Mouse (Mus musculus) hindlimb bud, embryonic 11.5 days (tissue): Measurements from ENCODE around the gene Gm6482.
"Not testable (repeated sequence)": the region's sequence is repeated elsewhere in the genome, so short reads cannot be mapped to it uniquely, and the experiment has no call there.

Source experiments
- DNase-seq: peaks from one replicate; pipeline ENCODE4 v3.0.0-alpha.2; 2012; ENCODE audit warnings: low read depth, low spot score; ENCODE audit errors: extremely low spot score

Gm6482 gene

DNA sequence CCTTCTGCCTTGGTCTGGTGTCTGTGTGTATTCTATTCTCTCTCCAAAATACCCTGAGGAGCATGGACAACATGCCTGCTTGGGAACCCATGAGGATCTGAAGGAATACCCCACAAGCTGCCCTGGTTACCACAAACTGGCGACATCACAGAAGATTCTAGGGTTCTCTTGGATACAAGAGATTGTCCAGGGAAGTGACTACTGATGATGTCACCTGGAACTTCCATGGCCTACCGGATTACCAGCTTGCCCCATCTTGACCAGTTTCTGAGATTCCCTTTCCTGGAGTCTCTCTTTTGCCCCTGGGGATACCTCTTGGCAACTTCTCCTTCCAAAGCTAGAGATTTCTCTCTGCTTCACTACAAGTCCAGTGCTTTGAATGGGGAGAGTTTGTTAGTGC lies at the start of gene Gm6482:
Gm6482 (minus strand) TSS at position 101 of the 400 bp plus-strand sequence.
- not testable (repeated sequence) for DNase-seq

DNA sequence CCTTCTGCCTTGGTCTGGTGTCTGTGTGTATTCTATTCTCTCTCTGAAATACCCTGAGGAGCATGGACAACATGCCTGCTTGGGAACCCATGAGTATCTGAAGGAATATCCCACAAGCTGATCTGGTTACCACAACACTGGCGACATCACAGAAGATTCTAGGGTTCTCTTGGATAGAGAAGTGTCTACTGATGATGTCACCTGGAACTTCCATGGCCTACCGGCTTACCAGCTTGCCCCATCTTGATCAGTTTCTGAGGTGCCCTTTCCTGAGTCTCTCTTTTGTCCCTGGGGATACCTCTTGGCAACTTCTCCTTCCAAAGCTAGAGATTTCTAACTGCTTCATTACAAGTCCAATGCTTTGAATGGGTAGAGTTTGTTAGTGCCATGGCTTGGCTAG lies 45.3 kb upstream of the Gm6482 start, which contains the start of gene Gm7954:
Gm7954 (minus strand) TSS at position 101 of the 400 bp plus-strand sequence.
- not testable (repeated sequence) for DNase-seq

GRCm38 (mm10) chr14:41425393-41426075 lies 17.5 kb upstream of the Gm6482 start:
- DNase-seq = not testable (repeated sequence)

DNA sequence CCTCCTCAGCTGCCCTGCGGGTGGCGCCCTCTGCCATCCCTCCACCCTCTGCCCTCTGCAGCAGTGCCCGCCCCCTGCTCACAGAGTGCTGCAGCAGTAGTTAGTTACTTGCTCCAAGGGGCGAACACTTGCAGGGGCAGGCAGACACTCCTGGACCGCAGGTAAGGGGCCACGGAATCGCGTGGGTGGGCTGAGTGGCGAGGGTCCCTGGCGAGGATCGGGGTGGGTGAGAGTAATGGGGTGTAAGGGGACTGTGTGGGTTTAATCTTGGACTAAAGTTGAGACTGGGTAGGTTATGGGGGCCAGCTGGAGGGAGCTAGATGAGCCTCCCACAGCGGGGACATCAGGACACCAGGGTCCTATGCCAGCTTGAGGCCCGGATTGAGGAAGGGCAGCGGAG lies 16.6 kb upstream of the Gm6482 start:
- DNase-seq = not testable (repeated sequence)

DNA sequence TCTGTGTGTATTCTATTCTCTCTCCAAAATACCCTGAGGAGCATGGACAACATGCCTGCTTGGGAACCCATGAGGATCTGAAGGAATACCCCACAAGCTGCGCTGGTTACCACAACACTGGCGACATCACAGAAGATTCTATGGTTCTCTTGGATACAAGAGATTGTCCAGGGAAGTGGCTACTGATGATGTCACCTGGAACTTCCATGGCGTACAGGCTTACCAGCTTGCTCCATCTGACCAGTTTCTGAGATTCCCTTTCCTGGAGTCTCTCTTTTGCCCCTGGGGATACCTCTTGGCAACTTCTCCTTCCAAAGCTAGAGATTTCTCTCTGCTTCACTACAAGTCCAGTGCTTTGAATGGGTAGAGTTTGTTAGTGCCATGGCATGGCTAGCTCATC lies 21.8 kb downstream of the Gm6482 start, which contains the start of gene Gm7945:
Gm7945 (minus strand) TSS at position 101 of the 400 bp plus-strand sequence.
- not testable (repeated sequence) for DNase-seq
